Mouse (Mus musculus) left cerebral cortex, adult 8-10 months (tissue): ENCODE results near the gene Flvcr2. TPM values are rescaled to one million over a fixed set of nuclear protein-coding genes. Genes with fewer than 3 reads are reported as not detected.

Experiments used
- DNase-seq, 2 experiments: peaks; one replicate each; pipeline ENCODE4 v3.0.0; 2022; ENCODE audit warnings: low spot score in 2 of 2
- total RNA-seq, 4 experiments: library from RNA; stranded (reverse); gene quantifications; 2 replicates each; pipeline ENCODE4 v1.2.4; 2022

The Flvcr2 gene
- total RNA-seq, 4 experiments from 2014 or later: 2.0 to 3.8 (median 2.4) TPM

GRCm38 (mm10) chr12:85792821-85793346 is 46.5 kb downstream of the Flvcr2 start:
- peak in 1 of 2 experiments; percentile 29 for DNase-seq

- no peak for DNase-seq
Observed at GRCm38 (mm10) chr12:85794094-85794493, 47.8 kb downstream of the Flvcr2 start.

- no peak for DNase-seq
Observed at GRCm38 (mm10) chr12:85795551-85795950, 49.2 kb downstream of the Flvcr2 start.

GRCm38 (mm10) chr12:85800031-85800430 is 53.7 kb downstream of the Flvcr2 start:
- no peak for DNase-seq

DNA sequence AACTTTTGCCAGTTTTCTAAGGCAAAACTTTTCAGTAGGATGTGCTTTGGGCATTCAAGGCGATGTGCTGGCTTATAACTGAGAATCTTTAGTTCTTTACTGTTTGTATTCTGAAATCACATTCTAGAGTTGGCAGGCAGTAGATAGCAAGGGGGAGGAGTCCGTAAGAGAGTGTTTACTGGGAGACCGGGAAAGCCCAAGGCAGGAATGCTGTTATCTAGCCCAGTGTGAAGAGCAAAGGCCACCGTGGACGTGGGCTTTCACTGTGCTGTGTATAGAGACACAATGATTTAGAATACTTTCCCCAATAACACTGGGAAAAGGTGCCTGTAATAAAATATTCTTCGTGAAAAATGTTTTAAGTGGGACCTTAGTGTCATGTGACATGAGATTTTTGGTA is 63.4 kb downstream of the Flvcr2 start:
- no peak for DNase-seq

GRCm38 (mm10) chr12:85810959-85811358 is 64.6 kb downstream of the Flvcr2 start:
- no peak for DNase-seq

DNA sequence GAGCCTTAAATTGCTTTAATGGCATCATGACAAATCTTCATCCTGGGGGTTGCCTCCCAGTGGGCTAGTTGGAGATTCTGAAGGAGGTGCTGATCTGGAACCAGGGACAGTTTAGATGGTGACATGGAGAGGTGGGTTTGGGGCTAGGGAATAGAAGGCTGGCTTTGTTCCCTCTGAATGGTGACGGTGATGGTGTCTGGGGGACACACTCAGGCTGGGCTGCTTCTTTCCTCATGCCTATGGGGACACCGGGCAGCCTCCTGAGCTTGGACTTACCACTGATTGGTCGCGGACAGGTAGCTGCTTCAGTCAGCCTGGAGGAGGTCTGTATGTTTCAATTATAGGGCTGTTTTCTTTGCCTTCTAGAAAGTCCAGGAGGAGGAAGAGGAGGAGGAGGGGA is 65.3 kb downstream of the Flvcr2 start:
- no peak for DNase-seq

- DNase-seq: no peak
Observed at GRCm38 (mm10) chr12:85813599-85813998, 67.3 kb downstream of the Flvcr2 start.

- no peak for DNase-seq
Observed at GRCm38 (mm10) chr12:85822051-85822450, 75.7 kb downstream of the Flvcr2 start.

GRCm38 (mm10) chr12:85824438-85825264 is 78.3 kb downstream of the Flvcr2 start, which contains the start of the genes Erg28 and Ttll5:
Erg28 (minus strand) TSS chr12:85824550.
Ttll5 (plus strand) TSS chr12:85824659.
- DNase-seq: peak; percentile 96 to 98

DNA sequence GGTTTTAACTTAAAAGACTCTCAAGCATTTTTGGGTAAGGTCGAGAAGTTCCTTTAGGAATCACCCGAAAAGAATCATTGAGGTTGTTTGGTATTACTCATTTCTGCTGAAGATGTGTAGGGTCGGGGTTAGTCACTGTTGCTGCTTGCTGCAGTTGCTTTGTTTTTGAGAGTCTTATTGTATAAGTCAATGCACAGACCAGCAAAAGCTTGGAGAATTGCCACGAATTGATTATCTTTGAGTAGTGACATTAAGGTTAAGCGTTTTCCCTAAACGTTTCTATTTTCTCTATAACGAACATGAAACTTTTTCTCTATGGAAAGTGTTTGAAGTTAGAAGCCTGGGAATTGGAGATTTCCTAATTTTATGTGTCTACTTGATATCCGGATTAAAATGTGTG is 79.0 kb downstream of the Flvcr2 start:
- no peak for DNase-seq

- DNase-seq: no peak
Observed at GRCm38 (mm10) chr12:85825822-85826221, 79.5 kb downstream of the Flvcr2 start.

GRCm38 (mm10) chr12:85828856-85829255 is 82.5 kb downstream of the Flvcr2 start:
- no peak for DNase-seq

DNA sequence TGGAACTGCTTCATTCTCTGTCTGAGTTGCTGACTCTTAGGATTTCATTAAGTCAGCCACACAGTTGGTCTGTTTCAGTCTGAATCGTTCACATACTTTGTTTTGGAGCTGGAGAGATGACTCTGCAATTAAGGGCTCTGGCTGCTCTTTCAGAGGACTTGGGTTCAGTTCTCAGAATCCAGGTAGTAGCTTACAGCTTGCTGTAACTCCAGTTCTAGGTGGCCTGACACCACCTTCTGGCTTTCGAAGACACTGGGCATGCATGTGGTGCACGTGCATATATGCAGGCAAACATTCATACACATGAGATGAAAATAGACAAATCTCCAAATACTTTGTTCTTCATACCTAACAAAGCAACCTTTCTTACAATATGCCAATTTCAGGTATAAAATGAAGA is 83.5 kb downstream of the Flvcr2 start:
- no peak for DNase-seq

DNA sequence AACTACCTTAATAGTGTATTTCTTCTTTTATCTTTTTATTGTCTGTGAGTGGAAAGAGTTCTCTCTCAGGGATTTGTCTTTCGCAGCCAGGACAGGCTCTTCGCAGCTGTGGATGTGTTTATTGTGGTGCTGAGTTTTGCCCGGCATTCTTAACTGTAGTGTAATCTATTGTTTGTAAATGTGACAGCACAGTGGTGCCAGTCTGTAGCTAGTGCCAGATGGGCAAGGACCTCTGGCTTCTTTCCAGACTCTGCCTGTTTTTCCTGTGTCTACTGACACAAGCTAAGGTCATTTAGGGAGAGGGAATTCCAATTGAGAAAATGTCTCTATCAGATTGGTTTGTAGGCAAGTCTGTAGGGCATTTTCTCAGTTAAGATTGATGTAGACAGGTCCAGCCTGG is 84.4 kb downstream of the Flvcr2 start:
- peak in 1 of 2 experiments; percentile 39 for DNase-seq

DNA sequence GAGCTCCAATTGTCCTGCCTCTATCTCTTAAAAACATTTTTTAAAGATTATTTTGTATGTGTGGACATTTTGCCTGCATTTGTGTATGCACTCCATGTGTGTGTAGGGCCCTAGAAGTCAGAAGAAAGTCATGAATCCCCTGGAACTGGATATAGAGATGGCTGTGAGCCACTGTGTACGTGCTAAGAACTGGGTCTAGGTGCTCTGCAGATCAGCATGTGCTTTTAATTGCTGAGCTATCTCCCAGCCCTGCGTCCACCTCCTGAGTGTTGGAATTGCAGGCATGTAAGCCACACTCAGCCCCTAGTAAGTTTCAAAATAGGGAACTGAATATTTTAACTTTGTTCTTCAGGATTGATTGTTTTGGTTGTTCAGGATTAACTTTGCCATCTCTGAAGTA is 88.2 kb downstream of the Flvcr2 start:
- DNase-seq: no peak

GRCm38 (mm10) chr12:85837765-85838164 is 91.4 kb downstream of the Flvcr2 start:
- no peak for DNase-seq

DNA sequence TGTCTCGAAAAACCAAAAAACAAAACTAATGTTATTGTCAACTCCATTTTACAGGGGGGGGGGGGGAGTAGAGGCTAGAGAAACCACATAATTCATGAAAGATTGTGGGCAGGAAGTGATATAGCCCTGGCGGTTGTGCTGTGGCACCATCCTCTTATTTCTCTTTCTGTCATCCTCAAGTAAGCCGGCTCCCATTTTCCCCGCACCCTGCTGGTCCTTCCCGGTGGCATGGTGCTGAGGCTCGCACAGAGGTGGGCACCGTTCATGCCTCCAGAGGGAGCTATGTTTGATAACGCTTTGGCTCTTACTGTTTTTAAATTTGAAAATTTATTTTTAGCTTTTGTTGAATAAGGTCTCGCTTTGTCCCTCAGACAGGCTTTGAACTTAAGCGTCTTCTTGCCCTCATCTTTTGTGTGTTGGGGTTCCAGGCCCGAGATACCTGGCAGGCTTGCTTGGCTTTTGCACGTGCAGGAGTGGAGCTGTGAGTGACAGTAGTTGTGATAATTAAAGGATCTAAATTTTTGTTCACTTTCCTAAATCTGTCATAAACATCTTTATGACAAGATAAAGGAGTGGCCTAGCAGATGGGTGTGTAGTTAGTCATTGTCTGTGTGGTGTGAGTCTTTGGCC is 93.1 kb downstream of the Flvcr2 start:
- no peak for DNase-seq

GRCm38 (mm10) chr12:85848164-85848958 is 102.0 kb downstream of the Flvcr2 start:
- DNase-seq: peak in 1 of 2 experiments; percentile 41

- DNase-seq: no peak
Observed at GRCm38 (mm10) chr12:85850661-85851060, 104.3 kb downstream of the Flvcr2 start.

- no peak for DNase-seq
Observed at GRCm38 (mm10) chr12:85853836-85854235, 107.5 kb downstream of the Flvcr2 start.

DNA sequence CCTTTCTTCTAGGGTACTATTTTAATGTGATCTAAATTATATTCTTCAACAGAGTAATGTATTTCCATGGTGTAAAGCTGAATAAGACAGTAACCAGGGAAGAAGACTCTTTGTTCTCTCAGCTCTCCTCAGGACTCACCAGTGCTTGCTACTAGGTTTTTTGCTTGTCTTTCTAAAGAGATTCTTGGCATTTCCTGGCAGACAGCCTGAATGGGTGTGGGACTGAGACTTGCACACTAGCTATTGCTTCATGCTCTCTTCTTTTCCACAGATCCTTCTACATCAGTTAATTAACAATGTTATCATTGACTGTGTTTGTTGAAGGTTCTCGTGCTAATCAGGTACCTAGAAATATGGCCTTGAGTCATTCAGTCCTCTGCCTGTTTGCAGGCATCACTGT is 107.9 kb downstream of the Flvcr2 start:
- no peak for DNase-seq
